Mouse (Mus musculus): Measurements from ENCODE around the gene Stk17b.
"Not testable (repeated sequence)": the region's sequence is repeated elsewhere in the genome, so short reads cannot be mapped to it uniquely, and the experiment has no call there.

Stk17b gene

DNA sequence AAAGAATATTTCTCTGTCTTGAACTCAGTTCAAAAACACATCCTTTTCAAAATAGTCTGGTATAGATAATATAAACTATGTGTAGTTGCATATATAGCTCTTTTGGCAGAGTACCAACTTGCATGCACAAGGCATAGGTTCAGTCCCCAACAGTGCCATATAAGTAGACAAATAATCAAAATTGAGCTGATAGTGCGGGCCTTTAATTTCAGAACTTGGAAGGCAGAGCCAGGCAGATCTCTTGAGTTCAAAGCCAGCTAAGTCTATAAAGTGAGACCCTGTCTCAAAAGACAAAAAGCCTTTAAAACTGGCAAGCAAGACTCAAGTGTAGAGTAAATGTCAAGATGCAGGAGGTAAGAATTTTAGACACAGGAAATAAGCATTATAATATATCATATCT is 2.1 kb downstream of the Stk17b start:
- DNase-seq (ENCODE audit: low read depth), result peak; percentile 61

DNA sequence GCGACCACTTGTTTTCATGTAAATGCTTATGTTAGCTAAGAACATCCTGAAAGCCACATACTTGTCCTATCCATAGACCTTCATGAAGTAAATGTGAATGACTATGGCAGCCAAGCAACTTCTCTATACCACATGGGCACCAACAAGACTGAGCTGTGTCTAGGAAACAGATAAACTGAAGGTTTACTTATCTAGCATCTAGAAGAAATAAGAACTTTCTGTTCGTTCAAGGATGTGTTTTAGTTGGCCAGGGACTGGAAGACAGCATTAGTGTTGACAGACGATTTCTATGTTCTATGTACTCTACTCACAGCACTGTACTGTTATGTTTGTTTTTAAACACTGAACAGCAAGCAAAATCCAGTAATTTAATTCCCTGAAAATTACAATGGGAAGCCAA is 2.9 kb downstream of the Stk17b start:
- peak; percentile 72 for DNase-seq (ENCODE audit: low read depth)

DNA sequence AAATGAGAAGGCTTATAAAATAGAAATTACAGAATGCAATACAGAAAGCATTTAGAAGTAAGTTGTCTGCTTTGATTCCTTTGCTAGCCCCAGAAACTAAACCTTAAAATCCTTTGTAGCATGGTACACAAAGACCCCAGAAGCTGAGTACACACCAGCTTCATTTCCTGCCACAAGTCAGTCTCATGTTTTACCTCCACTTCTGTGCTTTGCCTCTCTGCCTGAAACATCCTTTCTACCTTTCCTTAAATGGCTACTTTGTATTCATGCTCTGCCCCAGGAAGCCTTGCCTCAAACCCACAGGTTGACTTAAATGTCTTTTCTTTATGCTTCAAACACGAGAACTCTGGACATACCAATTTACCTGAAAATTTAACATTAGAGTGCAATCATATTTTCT is 3.7 kb downstream of the Stk17b start:
- DNase-seq (ENCODE audit: low read depth), result peak; percentile 77

DNA sequence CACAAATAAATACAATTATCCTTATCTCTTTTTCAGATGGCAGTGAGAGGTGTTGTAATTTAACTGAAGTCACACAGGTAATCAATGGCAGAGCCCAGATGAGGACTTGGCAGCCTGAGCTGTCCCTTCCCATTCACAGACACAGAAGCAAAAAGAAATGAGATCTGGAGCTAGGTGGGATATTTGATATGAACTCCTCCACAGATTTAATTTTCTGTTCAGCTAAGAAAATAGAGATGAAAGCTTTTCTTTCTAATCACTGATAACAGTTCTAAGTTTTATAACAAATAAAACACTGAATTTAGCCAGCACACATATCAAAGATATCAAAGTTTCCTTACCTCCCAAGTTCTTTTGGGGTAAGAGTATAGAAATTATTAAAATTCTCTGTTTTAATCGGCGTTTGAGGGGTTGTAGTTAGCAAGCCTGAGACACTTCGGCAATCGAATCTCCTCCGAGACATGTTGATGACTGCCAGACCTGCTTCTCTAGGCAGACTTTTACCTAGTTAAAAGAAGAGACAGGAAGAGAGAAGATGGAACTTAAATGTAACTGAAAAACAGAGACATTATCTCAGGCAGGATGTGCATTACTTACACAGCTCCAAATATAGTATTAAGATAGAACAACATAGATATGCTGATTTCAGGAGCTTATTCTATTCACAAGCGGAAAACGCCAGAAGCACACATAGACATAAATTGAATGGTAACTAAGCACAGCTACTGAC is 8.7 kb downstream of the Stk17b start:
- peak; percentile 83 for DNase-seq (ENCODE audit: low read depth)

DNA sequence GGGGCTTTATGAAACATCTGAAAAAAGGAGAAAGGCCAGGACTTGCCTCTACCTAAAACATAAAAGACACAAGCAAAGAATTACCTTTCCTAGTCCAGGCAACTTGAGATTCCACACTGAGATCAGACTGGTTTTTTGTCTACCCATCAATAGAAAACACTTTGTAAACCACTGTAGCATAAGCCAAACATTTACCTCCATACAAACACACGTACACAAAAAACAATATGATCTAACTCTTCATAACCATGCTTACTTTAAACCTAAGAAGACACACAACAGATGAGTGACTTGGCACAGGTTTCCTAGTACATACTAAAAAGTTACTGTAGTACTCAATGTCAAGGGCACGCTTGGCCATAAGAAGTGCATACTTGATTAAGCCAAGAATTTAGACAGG is 9.5 kb downstream of the Stk17b start:
- DNase-seq (ENCODE audit: low read depth), result peak; percentile 68

DNA sequence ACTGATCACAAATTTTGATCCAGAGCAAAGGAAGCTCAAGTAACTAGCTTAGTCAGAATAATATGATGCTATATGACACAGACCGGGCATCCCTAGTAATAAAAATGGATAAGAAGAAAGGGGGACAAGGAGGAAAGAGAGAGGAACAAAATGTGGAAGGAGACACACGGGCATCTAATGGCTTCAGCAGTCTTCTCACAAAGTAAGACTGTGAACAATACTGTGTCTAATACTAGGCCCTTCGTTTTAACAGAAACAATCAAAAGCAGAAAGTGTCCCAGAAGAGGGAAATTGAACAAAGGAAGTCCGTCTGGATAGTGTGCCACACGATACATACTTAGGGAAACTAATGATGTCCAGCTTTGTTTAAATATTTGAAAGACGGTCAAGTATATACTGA is 10.0 kb downstream of the Stk17b start:
- DNase-seq (ENCODE audit: low read depth), result peak; percentile 69

DNA sequence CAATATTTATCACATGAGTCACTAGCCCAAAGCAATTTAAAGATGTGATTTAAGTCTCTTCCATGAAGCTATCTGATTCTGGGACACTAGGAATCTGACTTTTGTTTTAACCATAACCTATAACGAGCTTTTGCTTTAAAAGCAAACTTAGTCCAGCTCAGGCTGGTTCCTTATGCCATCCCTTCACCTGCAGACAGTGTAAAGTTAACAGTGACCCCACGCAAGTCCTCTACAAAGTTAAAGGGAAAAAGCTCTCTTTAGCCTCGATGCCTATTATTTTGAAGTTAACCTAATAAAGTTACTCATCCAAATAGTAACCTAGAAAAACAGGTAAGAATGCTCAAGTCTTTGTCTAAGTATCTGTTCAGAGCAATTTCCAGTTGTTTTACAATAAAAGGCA is 10.5 kb downstream of the Stk17b start:
- peak; percentile 62 for DNase-seq (ENCODE audit: low read depth)

DNA sequence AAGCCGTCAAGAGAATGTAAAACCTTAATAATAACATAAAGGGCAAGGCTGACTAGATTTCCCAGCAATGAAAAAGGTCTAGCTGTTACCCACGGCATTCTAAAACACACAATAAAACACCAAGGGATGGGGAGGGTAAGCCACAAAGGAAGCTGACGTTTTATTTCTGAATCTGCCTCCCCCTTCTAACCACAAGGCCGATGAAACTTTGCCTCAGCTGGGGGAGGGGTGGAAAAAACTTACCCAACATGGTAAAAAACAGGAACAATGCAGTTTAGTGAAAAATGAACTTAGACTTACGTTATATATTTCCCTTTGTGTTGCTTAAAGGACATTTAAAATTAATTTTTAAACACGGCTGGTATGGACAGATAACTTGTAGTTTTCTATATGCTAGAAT is 11.0 kb downstream of the Stk17b start:
- DNase-seq (ENCODE audit: low read depth), result peak; percentile 97

DNA sequence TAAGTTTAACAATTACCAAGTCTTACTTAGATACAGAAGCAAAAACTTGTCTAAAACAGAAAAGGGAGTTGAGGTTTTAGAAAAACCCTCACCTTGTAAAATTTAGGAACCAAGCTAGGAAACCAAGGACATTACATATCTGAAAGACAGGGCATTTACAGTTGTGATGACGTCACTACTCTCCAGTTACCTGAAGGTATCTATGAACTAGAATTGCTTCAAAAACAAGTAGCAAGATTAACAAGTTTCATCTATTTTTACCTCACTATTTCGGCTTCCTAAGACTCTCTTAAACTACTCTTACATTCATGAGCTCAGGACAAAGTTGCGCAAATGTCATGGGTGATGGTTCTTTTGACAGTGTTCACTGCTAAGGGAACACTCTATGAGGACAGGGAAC is 12.1 kb downstream of the Stk17b start:
- DNase-seq (ENCODE audit: low read depth), result peak; percentile 77

DNA sequence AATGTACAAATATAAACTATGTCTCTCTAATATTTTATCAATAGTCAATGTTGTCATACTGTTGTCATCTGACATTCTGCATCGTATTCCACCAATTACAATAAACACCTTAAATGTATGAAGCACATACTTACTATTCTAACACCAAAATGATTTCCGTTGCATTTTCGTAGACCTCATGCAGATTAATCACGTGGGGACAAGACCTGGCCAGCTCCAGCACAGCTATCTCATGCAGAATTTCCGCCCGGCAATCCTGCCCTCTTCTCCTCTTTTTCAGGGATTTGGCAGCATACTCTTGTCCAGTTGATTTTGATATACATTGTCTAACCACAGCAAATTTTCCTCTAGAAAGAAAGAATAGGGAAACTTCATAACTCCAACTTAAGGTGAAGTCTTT is 13.5 kb downstream of the Stk17b start:
- peak; percentile 58 for DNase-seq (ENCODE audit: low read depth)

DNA sequence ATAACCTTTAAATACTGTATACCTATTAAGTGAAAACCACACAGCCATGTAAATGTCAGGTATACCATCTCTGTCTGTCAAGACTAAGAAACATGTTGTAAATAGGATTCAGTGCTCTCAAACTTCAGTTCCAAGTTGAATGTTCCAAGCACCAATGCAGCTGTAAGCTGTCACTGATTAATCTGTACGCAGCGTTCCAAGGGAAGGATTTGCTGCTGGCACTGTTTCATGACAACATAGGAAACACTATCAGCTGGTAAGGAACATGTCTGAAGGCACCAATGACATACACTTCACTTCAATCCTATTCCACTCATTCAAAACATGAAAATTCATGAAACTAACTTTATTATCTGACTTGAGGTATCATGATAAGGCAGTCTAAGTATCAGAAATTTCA is 18.9 kb downstream of the Stk17b start:
- no peak for DNase-seq (ENCODE audit: low read depth)

DNA sequence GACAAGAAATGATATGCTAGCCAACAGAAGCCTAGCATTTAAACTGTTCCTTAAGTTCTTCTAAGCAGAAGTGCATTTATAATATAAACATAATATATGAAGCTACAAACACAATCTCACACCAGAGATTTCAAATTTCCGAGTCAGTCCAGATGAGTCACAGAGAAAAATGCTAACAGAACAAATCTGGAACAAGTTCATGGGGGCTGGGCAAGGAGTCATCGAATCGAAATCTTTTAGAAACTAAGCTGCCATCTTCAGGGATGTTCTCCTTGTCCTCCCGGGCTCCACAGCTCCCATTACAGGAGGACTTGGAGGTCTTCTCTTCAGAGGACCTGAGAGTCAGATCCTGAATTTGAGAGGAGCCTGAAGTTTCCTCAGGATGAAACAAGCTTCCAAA is 27.7 kb downstream of the Stk17b start:
- DNase-seq (ENCODE audit: low read depth), result no peak

DNA sequence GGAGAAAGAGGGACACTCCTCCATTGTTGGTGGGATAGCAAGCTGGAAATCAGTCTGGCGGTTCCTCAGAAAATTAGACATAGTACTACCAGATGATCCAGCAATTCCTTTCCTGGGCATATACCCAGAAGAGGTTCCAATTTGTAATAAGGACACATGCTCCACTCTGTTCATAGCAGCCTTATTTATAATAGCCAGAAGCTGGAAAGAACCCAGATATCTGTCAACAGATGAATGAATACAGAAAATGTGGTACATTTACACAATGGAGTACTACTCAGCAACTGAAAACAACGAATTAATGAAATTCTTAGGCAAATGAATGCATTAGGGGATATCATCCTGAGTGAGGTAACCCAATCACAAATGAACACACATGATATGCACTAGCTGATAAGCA is 31.5 kb downstream of the Stk17b start:
- DNase-seq (ENCODE audit: low read depth), result not testable (repeated sequence)

DNA sequence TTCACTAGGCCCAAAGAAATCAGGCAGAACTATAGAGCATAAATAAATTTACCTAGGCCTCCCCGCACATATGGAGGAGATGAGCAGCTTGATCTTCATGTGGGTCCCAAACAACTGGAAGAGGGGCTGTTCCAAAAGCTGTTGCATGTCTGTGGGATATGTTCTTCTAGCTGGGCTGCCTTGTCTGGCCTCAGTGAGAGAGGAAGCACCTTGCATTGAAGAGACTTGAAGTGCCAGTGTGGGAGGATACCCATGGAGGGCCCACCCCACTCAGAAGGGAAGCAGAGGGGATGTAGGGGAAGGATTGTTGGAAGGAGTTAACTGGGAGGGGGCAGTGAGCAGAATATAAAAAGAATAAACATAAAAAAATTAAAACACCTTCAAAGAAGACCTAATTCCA is 33.9 kb downstream of the Stk17b start:
- no peak for DNase-seq (ENCODE audit: low read depth)

DNA sequence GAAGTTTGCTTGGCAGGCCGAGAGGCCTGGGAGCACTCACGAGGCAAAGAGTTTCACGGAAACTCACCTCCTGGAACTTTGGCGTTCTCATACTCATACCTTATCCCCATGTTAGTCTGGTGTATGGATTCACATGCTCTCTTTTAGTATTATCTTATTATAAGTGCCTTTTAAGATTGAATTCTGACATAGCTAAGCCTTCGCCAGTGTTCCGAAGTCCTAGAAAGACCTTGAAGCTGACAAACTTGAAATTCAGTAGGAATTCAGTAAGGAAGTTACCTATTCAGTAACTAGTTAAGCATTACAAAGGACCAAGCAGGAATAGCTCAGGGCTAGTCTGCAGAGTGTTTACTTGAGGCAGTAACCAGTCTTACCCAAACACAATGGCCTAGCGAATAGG is 34.3 kb downstream of the Stk17b start:
- DNase-seq (ENCODE audit: low read depth), result not testable (repeated sequence)

DNA sequence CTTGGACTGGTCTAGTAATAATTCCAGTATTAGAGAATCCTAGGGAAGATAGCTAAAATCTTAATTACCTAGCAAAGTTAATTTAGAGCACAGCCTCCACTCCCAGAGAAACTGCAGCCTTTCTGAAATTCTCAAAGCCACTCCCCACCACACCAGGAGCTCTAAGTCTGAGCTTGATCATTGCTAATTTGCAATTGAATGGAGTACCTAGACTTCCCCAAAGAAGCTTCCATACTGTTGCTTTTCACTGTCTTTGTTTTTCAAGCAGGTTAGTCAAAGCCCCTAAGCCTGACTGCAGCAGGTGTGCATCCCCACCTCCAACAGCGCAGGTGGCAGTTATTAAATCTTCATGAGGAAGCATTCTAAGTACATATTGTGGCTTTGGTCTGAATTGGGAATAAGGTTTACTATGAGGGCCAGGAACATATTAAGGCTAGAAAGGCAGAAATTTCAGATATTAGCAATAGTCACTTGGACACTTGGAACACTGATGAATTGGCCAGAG is 35.1 kb downstream of the Stk17b start:
- DNase-seq (ENCODE audit: low read depth), result not testable (repeated sequence)

DNA sequence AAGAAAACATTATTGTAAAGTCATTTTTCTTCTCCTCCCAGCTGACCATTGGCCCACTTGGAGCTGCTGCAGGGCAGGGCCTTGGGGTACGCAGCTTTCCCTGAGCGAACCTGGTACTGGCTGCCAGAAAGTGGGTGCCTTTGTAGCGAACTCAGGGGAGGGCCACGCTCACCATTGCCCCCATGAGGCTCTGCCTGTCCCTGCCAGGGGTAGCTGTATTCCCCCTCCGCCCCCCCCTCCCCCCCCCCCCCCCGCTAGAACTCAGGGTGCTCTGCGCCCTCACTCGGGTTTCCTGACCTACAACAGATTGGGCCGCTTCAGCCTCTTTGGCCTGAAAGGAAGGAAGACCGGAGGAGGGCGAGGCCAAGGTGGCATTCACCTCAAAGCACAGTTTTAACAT is 36.5 kb downstream of the Stk17b start:
- DNase-seq (ENCODE audit: low read depth), result no peak

DNA sequence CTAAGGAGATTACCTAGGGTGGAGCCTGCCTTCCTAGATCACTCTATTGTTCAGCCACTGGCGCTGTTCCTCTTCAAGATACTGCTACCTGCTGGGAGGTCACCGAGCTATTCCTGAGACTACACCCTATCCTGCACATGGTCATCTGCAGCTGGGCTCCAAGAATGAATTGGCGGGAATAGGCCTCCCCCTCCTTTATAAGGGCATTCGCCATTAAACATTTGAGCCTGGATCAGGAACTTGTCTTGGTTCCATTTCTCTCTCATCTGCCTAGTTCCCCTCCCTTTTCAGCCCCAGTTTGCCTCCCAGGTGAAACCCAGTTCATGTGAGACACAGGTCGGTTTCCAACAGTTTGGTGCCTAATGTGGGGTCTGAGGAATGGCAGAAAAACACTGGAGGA is 39.0 kb downstream of the Stk17b start:
- no peak for DNase-seq (ENCODE audit: low read depth)

DNA sequence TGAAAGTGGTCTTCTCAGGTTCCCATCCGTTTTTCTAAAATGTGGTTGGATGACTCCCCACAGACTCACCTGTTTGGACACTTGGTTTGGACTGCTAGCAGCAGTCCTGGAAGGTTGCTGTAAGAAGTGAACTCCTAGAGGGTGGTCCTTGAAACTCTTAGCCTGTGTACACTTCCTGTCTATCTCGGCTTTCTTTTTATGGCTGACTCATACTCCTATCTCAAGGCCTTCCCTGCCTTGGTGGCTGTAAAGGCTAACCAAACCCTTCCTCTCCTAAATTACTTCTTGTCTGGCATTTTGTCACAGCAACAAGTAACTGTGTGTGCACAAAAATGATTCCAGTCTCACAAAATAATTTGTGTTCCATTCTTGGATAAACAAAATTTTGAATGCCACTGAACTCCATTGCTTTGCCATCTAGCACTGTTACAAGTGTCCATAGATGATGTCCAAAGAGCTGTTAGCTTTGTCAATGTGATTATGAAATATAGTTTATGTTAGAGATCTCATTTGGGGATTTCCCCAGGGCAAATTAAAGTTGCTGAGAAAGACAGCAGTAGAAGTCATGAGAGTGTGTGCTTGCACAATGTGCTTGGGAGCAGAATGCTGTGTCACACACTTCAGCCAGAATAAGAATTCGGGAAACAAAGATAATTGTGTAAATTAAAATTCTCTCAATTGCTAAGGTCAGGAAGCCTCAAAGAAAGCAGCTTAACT is 43.1 kb downstream of the Stk17b start:
- no peak for DNase-seq (ENCODE audit: low read depth)

DNA sequence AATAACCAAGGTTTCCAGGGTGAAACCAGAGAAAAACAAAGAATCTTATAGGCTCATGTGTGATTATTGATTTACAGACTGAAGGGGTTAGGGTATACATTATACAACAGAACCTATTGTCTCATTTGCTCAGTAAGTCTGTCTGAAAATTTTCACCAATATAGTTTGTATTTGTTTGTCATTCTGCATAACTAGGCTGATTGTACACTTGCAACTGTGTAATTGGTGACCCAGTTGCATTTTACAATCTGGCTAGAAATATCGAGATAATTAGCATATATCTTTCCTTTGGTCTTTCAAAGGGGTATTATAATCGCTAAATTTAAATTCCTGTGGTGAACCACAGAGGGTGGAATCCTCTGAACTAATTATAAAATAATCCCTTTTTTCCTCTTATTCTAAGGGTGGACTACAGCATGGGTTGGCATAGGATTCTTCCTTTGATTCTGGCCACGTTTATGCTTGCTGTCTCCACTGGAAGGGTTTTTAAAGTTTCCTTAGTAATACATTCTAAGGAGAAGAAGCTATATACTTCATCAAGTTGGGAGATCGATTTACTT is 44.2 kb downstream of the Stk17b start:
- no peak for DNase-seq (ENCODE audit: low read depth)

DNA sequence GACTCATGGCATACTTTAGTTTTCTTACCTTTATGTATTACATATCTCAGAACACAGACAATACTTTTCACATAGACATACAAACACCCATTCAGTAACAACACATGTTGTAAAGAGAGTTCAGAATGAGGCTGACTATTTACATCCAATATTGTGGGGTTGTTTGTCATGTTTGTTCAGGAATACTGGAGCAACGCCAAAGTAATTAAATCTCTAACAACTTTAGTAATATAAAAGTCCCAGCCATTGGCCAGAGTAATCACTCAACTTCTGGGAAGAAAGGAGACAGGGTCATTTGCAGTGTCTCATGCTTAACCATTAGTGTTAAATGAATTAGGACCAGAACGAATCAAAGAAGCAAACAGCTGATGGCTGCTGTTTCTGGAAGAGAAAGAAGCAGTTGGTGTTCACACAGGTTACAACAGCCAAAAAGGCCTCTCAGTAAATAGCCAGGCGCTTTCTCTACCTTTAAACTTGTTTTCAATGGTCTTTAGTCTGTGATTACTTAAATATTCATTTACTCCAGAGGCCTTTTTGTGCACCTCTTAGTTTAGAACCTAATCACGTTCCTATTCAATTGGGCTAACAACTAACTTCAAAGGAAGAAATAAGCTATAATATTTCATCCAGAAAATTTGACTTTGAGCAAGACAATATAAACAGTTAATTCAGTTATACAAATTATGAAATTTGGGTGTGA is 44.8 kb downstream of the Stk17b start:
- not testable (repeated sequence) for DNase-seq (ENCODE audit: low read depth)

DNA sequence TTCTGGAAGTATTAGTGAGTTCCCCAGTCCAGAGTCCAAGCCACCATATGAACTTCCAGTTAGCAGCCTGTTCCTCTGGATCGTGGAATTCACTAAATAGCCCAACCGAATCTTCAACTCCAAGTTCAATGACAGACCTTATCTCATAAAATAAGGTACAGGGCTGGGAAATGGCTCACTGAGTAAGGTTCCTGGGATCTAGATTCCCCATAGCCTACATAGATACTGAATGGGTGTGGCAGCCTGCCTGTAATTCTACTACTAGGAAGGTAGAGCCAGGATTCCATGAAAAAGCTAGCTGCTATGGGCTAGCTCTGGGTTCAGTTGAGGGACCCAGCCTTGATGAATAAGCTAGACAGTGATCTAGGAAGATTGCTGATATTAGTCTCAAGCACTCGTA is 48.4 kb downstream of the Stk17b start:
- no peak for DNase-seq (ENCODE audit: low read depth)
